Mouse (Mus musculus) spleen, postnatal 4 days (tissue): ENCODE results near the gene Ndufb11.

Experiments used
- DNase-seq, 2 experiments: peaks; one replicate each; pipeline ENCODE4 v3.0.0; 2022; ENCODE audit warnings: low spot score in 2 of 2

The Ndufb11 gene

GRCm38 (mm10) chrX:20617176-20617902 lies at the start of gene Ndufb11, which contains the start of gene Rbm10:
TSS of gene Ndufb11 (minus strand) at chrX:20617619.
TSS of gene Rbm10 (plus strand) at chrX:20617503.
- peak; percentile 80 to 85 for DNase-seq

GRCm38 (mm10) chrX:20663444-20663790 lies 46.0 kb upstream of the Ndufb11 start:
- no peak for DNase-seq

DNA sequence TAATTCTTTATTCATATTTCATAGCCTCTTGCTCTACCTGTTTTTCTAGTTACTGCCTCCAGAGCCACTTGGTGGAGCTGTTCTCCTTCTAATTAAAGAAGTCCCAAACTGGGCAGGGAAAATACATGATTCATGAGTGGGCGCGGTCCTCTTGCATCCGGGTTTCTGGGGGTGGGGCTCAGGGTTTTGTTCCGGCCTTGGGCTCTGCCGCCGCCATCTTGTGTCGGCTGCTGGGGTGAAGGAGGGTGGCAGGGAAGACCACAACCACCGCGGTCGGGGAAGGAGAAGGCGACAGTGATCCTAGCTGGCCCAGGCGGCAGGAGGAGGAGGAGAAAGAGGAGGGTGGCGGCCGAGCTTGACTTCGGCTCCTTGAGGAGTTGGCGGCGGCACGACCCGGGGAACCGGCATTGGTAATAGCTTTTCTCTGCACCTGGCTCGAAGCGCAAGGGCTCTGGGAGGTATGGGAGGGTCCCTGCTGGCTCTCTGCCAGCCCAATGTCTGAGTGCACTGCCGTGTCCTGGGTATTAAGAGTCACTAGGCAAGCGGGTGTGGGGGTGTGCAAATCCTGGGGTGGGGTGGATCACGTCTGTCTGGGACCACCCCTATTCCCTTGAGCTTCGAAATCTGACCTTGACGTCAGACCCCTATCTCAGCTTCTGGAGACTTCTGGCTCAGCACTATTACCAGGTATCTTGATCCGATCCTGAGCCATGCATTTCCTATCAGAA lies 45.5 kb upstream of the Ndufb11 start:
- DNase-seq, result peak; percentile 82 to 85

- DNase-seq, result no peak
These were observed 44.9 kb upstream of the Ndufb11 start for GRCm38 (mm10) chrX:20662317-20662715.

- no peak for DNase-seq
These were observed 41.5 kb upstream of the Ndufb11 start for GRCm38 (mm10) chrX:20658891-20659406.

GRCm38 (mm10) chrX:20658026-20658652 lies 40.7 kb upstream of the Ndufb11 start, which contains the start of gene Uba1:
TSS of gene Uba1 (plus strand) at chrX:20658326.
- peak; percentile 72 for DNase-seq

GRCm38 (mm10) chrX:20657593-20657992 lies 40.2 kb upstream of the Ndufb11 start:
- no peak for DNase-seq

DNA sequence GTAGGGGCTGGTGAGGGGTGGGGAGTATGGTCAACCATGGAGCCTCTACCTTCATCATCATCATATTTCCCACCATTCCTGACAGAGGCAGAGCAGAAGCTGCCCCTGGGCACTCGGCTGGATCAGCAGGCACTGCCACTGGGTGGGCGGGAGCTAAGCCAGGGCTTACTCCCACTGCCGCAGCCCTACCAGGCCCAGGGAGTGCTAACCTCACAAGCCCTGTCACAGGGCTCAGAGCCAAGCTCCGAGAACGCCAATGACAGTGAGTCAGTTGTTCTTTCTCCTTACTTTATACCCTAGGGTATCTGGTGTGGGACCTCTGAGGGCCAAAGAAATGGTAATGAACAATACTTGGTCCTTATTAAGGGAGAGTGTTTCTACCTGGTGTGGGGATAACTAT lies 27.4 kb upstream of the Ndufb11 start:
- no peak for DNase-seq

DNA sequence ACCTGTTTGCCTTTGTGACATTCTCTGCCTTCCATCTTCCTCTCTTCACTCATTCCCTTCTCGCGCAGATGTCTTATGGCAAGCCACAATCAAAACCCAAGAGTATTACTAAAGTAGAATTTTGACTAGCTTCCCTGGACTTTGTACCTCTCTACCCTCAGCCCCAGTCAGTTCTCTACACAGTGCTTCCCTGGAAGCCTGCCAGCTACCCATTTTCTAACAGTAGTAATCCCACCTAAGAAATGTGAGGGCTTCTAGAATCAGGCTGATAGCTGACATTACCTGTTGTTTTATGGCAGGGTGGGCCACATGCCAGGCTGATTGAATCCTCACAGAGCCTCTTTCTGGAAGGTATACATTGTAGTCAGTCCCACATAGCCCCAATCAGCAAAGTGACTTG lies 20.7 kb upstream of the Ndufb11 start:
- DNase-seq, result no peak

DNA sequence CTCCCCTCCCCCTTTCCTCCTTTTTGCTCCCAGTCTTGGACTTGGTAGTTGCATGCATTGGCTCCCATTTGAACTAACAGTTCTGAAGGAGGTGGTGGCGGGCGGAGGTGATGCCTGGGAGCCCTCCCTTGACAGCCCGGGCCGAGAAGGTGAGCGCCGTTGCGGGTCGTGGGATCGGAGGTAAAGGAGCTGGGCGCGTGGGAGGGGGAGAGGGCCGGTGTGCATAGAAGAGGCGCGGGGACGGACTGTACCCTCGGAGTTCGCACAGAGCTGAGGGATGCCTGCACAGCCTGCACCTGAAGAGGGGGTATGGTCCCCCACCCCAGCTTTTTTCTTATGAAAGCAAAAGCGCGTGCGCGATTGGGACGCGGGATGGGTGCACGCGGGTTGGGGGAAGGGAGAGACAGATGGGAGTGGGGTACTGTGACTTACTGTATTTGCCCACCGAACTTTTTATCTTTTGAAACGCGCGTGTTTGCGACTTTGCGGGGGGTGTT lies 532 bp upstream of the Ndufb11 start:
- DNase-seq, result no peak

DNA sequence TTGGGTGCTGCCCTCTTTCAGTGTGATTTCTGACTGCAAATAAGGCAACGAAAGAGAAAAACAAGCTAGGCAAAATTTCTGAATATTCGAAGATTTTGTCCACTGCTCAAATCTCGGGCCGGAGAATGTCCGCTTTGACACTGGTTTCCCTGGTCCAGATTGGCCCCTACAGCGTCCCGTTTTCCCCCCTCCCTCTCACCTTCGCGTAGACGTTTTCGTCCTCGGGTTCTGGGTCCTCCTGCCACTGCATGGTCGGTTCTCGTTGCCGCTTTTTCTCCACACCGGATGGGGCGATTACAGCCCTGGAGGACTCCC lies 601 bp downstream of the Ndufb11 start:
- no peak for DNase-seq

GRCm38 (mm10) chrX:20608500-20608899 lies 8.9 kb downstream of the Ndufb11 start:
- DNase-seq, result no peak

GRCm38 (mm10) chrX:20587968-20588367 lies 29.5 kb downstream of the Ndufb11 start:
- no peak for DNase-seq

- no peak for DNase-seq
These were observed 43.5 kb downstream of the Ndufb11 start for GRCm38 (mm10) chrX:20573927-20574326.

DNA sequence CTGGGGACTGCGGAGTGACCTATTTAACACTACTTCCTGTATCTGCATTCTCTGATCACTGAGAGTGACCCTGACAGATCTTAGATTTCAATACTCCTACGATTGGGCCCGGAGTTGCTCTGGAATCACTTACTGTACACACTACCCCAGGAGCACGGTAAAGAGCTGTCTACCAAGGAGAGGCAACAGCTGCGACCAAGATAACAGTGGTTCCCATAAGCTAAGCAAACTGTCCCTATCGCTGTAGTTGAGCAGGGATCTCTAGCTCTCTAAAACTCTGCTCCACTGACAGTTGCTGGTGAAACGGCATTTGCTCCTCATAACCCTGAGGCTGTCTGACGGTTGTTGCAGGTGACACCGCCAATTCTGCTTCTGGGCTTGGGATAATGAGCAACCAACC lies 44.7 kb downstream of the Ndufb11 start:
- DNase-seq, result no peak

DNA sequence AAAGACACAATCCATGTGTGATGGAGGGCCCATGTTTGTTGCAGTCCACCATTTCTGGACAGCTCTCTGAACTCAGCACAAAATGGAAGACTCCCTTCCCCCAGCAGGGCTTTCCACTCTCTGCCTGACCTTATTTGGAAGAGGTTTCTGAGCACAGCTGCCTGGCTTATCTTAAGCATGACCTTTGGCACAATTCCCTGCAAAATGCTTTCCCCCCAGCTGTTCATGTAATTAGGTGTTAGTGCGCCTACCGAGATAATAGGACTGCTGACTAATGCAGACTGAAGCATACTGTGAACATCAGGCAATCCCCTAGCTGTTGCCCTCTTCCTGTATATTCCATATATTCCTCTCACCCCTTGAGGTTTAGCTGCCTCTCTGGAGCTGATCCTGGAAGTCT lies 46.4 kb downstream of the Ndufb11 start:
- peak in 1 of 2 experiments; percentile 16 for DNase-seq
